Mouse (Mus musculus): ENCODE measurements around the gene Wipf3. TPM values are rescaled to one million over a fixed set of nuclear protein-coding genes. Genes with fewer than 3 reads are reported as not detected.

Wipf3 gene
- total RNA-seq (2021) = 1.7 and 2.7 TPM in 2 replicates
- long read RNA-seq = 0 reads

DNA sequence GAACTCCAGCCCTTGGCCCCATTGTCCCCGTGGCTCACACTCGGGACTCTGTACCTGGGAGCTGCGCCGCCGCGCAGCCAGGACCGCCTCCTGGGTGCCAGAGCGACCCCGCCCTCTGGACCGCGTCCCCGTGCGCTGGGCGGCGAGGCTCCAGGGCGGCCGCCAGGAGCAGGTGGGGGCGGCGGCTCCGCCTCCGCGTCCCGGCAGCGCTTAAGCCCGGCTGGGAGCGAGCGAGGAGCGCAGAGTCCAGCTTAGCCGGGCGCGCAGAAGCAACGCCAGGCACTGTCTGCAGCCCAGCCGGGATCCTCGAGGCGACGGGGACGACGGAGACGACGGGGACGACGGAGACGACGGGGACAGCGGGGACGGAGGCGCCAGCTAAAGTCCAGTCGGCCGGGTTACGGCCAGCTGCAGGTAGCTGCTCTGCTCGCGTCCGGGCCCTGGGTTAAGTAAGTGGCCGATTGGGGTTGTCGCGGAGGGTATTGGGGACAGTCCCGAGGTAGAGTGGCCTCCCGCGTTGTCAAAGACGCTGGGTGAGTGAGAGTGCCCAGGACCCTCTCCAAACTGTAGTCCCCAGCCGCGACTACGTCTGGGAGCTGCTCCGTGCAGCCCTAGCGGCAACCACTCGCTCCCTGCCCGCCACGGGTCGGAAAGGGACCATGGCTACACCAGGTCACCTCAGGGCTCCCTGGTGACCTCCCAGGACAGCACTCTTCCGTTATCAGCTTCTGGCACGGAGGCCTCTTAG is at the start of gene Wipf3:
Wipf3 (plus strand) TSS at position 157 of the 748 bp plus-strand sequence.
- DNase-seq = peak; percentile 79

DNA sequence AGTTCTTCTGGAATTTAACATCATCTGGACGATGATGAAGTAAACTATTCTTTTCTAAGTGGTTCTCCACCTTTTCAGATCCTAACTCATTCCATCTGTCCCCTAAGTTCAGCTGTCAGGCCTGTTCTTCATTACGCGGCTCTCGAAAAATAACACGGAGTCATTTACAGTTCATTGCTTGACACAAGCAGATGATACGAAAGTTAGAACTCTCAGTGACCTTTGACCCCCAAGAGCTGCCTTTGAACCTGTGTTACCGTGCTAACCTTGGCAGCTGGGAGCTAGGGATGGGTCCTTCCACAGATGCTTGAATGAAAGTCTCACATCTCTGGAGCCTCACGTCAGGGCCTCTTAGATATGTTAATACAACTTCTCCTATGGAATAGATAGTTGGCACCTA is 46.8 kb upstream of the Wipf3 start:
- no peak for DNase-seq

DNA sequence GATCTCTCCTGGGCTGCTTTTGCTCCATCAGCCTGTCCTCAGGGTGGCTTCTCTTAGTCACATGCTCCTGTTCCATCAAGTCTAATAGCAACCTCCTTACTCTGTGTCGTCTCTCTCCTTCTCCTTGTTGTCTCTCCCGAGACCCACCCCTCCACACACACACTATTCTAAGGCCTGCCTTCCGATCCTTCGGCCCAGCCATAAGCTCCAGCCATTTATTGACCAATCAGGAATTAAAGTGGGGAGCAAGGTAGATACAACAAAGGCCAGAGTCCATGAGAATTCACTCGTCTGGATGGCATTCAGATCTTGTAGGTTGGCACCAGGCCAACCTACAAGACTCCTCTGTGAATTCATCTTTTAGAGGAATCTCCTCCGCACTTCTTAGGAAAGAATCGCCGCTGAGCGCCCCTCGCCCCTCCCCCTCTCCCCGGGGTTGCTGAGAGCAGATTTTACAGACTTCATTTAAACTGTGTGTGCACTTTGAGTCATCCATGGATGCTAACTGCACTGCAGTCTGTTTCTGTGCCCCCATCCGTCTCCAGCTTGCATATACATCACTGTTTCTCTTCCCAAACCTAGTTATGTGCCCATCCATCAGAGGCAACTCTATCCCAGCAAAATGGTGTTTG is 45.4 kb upstream of the Wipf3 start:
- DNase-seq = no peak

GRCm38 (mm10) chr6:54384777-54385176 is 44.6 kb upstream of the Wipf3 start:
- DNase-seq = no peak

DNA sequence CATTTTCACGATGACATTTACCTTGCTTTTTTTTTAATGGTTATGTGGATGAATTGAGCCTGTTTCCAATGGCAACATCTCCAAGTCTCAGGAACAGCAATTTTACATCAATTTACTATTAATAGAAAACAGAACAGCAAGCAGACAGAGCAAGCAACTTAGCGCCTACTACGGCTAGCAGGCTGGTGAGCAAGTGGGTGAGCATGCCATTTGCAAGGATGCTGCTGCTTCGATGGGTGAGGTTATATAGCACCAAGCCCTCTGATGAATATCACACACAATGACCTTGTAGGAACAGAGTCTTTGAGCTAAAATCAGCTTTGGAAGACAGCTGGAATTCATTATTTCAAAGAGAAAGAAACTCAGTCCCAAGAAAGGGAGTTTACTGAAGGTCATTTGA is 43.0 kb upstream of the Wipf3 start:
- DNase-seq = no peak

- DNase-seq = no peak
Observed at GRCm38 (mm10) chr6:54387044-54387443, 42.4 kb upstream of the Wipf3 start.

DNA sequence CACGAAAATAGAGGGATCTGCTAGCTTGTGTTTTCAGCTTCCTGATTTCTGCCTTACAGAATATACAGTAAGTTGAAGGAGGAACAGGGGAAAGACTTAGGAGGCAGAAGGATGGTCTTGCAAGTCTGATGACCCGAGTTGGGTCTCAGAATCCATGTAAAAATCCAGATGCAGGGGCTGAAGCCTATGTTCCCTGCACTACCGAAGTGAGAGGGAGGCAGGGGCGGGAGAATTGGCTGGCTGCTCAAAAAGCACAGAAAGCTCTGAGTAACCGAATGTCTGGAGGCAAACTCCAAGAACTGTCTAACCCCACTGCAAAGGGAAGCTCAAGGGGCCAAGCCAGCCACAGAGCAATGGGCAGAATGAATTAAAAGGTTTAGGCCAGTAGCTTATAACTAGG is 41.7 kb upstream of the Wipf3 start:
- DNase-seq = no peak

DNA sequence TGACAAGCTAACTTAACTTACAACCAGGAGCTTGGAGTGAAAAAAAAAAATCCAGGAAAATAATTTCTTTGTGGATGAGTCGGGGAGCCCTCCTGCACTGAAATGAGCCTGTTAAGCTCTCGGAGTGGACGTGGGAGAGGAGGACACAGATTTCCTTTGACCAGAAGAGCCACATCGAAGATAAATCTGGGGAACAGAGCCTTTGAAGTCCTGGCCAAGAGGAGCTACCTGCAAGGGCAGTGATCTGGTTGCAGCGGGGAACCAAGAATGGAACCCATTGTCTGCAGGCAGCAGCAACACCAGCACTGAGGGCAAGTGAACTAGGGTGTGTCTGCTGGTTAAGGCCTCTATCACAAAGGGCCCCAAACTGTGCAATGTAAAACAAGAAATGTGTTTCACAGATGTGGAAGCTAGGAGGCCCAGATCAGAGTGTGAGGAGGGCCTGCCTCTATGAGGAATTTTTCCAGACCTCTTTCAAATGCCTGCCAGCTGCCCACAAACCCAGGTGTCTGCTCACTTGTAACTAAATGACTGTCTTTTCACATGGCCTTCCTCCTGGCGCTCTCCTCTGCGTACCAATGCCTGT is 40.6 kb upstream of the Wipf3 start:
- DNase-seq = no peak

GRCm38 (mm10) chr6:54391765-54392164 is 37.6 kb upstream of the Wipf3 start:
- peak; percentile 60 for DNase-seq

DNA sequence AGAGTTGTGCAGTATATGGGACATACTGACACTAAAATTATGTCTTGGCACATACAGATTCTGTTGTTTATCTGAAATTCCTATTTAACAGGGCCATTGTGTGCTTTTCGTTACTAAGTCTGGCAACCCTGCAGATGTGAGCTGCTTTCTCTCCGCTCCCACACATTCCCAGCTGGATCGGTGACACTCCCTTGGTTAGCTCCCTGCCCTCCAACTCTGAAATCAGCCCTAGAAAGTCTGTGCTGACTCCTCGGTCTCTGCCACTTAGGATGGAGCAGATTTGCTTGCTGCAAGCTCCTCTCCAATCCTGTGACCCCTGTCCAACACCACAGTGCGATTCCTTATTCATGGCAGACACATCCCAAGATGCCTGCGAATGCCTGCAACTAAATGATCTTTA is 35.5 kb upstream of the Wipf3 start:
- DNase-seq = no peak

- no peak for DNase-seq
Observed at GRCm38 (mm10) chr6:54399194-54399923, 30.0 kb upstream of the Wipf3 start.

GRCm38 (mm10) chr6:54401503-54401902 is 27.9 kb upstream of the Wipf3 start:
- no peak for DNase-seq

GRCm38 (mm10) chr6:54404916-54405315 is 24.5 kb upstream of the Wipf3 start:
- no peak for DNase-seq

DNA sequence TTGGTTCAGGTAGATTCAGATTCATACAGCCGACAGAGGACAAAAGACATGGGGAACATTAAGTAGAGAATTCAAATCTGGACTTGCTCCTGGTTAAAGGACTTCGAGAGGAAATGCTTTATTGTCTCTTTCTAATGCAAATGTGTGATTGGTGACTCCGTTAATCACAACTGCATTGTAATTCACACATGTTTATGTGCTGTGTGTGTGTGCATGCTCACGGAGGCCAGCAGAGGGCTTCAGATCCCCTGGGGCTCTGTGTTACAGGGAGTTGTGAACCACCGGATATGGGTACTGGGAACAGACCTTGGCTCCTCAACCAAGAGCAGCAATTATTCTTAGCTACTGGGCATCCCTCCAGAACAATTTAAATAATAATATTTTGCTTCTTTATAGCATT is 23.3 kb upstream of the Wipf3 start:
- no peak for DNase-seq

DNA sequence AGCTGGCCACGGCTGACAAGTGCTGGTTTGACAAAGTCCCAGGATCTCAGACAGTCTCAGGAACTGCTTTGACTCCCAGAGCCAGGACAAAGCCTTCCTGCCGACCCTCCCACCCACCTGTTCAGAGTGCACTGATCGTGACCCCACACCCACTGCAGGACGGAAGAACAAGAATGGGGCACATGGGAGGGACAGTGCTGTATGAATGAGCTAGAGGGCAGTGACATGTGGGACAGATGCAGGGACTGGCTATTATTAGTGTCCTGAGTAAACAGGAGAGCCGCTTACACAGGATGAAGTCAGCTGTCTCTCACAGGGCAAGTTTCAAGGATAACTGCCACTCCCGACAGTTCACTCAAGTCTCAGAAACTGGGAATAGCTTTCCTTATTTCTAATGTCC is 20.1 kb upstream of the Wipf3 start:
- no peak for DNase-seq

DNA sequence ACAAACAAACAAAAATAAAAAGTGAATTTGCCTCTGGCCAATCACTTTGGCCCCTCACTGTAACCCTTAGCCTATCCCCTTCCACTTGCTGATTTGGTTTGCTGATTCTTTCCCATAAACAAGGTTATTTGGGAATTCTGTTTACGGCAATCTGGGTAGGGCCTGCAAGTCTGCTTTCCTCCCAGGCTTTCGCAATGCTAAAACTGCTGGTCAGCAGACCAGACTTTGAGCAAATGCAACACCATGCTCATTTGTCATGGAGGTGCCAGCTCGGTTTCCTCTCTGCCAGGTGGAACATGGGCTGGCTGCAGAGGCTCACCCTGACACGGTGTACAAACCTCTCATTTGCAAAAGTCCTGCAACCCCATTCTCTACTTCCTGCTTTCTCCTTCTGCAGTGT is 19.0 kb upstream of the Wipf3 start:
- DNase-seq = no peak

- no peak for DNase-seq
Observed at GRCm38 (mm10) chr6:54411591-54411990, 17.8 kb upstream of the Wipf3 start.

DNA sequence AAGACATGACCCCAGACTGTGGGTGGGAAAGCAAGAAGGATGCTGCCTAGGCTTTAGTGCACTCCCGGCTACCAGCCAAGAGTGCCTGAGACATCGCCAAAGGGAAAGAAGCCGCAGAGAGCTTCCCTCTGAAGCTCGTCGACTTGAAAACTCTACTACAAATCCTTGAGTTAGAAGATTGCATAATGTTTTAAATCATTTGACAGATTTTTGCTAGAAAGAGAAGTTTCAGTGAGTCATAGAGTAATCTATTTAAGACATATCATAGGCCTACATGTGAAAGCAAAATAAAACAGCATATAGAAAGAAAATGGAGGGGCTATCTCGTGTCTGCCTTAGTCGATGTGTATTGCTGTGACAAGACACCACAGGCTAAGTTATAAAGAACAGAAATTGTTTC is 16.5 kb upstream of the Wipf3 start:
- no peak for DNase-seq

- DNase-seq = no peak
Observed at GRCm38 (mm10) chr6:54425230-54425629, 4.2 kb upstream of the Wipf3 start.

DNA sequence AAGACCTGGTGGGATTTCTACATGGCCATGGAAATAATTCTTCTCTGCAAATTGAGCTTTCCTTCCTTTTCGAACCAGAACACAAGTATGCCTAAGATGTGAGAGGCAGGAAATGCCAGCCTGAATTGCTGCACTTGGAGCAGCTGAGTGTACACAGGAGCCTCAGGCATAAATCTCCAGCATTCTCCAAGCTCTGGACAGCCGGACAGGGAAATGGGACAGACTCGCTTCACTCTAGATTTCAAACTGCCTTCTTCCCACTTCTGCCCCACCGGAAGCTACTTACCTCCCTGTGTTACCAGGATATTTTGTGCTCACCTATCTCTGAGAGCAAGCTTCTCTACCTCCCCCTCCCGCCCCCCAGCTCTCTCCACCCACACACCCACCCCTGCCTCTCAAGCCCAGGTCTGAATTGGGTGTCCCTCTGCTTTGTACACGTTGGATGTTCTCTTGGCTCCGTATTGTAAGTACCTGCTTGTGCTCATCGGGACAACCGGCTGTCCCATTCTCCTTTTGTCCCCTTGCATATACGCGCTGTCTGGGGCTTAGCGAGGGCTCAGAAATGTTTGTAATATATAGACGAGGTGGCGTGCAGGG is 455 bp upstream of the Wipf3 start:
- no peak for DNase-seq

DNA sequence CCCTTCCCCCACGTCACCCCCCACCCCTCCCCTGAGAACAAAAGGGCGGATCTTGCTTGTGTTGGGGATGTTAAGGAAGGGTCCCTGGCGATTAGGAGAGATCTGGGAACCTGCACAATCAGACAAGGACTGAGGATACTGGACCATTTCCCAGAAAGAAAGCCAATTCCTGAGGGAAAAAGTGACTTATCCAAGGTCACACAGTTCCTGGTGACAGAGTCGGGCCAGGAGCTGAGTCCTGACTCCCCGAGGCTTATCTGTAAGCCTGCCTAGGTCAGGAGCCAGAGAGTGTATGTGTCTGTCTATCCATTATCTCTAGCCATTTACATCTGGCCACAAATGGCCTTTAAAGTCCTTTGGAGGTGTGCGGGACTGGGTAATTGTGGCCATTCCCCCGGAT is 818 bp downstream of the Wipf3 start:
- DNase-seq = no peak

GRCm38 (mm10) chr6:54431761-54432160 is 2.4 kb downstream of the Wipf3 start:
- no peak for DNase-seq

DNA sequence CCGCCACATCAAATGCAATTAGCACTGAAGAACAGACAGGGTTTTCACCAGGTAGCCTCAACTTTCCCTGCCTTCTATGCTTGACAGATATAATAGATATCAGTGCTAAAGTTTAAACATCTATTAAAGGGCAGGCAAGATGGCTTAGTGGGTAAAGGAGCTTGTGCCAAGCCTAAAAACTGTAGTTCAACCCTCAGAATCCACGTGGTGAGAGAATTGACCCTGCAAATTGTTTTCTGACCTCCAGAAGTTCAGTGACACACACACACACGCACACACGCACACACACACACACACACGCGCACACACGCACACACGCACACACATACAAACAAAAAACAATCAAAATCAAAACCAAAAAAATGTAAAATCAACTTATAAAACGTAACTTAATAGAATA is 2.8 kb downstream of the Wipf3 start:
- DNase-seq = no peak
